Mouse (Mus musculus) inflammation-experienced regulatory T-cells, adult 6 months (primary cell): ENCODE results near the gene S100a11. TPM values are rescaled to one million over a fixed set of nuclear protein-coding genes. Genes with fewer than 3 reads are reported as not detected.
"Not testable (repeated sequence)": the region's sequence is repeated elsewhere in the genome, so short reads cannot be mapped to it uniquely, and the experiment has no call there.

Experiments used
- ATAC-seq: one replicate; pipeline ENCODE4 v1.8.0; 2017
- polyA plus RNA-seq, 3 experiments: library from polyadenylated mRNA; unstranded; fragments of 100-300 nt; shearing (Covaris generic); gene quantifications; one replicate each; pipeline ENCODE4 v1.2.1; 2017

Gene S100a11
- polyA plus RNA-seq, 3 experiments from 2014 or later = 738 to 2,389 (median 1,003) TPM

DNA sequence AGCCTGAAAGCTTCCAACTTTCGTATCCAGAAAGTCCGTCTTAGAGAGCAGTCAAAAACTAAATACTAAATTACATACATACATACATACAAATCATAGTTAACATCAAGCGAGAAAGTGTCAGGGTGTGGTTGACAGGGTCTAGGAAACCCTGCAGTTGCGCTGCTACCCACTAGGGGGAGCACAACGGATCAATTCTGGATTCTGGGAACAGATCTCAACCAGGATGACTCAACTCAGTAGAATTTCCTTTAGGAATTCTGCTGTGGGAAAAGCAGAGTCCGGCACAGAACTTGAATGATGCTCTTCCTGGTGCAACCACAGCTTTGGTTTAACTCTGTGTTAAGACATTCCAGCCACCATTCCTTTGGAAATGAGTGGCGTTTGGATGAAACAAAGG, 2.3 kb downstream of the S100a11 start:
- no peak for ATAC-seq

DNA sequence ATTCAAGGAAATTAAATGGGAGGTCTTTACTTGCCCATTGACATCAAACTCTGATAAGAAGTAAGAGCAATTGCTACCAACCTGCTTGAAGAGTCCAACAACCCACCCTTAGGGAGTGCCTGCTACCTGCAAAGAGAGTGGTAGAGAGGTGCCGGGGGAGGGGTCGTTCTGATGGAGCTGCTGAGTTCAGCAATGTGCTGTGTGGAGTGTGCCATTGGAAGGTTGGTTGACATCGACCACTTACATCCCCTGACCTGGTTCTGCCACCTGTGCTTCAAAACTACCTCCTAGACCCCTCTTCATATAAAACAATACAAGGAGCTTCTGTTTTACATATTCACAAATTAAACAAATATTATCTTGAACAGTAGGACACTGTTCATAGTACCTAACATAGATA, 7.0 kb downstream of the S100a11 start:
- no peak for ATAC-seq

DNA sequence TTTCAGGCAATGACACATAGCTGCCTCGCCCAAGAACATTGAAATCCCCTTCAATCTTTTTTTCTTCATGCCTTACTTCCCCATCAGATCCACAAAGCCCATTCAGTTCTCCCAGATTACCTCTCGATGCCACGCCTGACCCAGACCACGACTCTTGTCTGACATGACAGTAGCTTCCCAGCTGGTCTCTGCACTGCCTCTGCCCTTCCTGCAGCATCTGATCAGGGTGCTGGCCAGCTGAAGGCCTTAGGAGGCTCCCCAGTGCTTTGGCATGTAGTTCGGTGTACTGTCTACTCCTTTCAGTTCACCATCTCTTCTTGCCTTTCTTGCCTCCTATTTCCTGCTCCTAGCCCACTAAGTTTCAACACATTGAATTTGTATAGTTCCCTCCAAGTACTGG, 8.5 kb downstream of the S100a11 start:
- ATAC-seq = no peak

DNA sequence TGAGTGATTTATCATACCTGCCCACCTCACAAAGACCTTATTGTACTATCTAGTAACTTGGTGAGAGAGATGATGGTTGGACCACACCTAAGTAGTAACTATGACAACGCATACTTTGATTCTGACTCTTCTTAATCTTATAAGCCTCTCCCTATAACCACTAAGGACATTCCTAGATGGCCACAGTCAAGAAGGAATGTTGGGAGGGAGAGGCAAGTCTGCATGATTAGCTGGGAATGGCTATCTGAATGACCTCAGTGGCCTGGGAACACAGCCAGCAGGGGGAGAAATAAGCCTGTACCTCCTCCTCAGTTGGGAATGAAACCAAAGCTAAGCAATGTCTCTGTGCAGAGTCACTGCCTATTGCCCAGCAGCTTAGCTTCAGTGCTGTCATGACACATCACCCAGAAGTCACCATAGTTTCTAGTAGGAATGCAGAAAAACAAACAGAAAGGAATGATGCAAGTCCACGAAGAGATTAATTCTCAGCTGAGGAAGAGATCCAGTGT, 16.8 kb downstream of the S100a11 start:
- ATAC-seq = no peak

DNA sequence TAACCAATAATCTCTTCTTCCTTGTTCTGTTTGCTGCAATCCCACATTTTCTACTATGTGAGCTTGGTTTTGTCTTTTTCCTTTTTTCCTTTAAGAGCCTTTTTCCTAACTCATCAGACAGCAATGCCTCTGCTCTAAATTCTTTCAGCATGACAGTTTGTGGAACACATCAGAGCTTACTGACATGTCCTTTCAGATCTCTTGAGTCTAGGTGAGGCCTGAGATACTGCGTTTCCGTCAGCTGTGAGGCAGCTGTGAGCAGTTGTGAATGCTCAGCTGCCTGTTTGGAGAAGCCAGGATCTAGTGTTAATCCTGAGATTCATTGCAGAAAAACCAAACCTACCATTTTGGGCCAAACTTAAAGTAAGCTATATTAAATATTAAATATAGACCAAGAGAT, 18.2 kb downstream of the S100a11 start:
- ATAC-seq = no peak

DNA sequence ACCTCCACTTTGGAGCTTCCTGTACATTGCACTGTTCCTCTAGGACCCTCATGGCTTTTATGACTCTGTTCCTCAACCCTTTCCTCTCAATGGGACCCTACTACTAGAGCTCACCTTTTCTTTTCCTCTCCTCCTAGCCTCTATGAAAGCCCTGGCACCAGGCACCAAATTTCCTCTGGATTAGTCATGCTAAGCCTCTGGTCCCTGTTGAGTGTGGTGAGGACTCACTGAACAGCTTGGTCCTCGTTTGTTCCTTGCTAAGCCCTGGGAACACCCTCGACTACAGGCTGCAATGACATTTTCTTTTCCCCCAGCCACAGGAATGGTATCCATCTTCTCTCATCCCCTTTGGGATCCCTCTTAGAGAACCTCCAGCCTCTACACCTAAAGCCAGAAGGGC, 21.2 kb downstream of the S100a11 start:
- no peak for ATAC-seq

DNA sequence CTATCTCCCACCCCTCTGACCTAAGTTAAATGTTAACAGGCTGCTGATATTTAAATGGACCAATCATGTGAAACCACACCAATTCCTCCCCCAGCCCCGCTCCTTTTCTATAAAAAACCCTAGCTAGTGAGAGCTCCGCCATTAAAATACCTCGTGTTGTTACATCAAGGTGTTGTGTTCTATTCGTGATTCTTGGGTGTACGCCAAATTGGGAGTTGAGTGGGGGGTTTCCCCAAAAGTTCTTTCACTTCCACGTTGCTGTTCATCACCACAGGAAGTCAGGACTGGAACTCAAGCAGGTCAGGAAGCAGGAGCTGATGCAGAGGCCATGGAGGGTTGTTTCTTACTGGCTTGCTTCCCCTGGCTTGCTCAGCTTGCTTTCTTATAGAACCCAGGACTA, 23.9 kb downstream of the S100a11 start:
- ATAC-seq = not testable (repeated sequence)

DNA sequence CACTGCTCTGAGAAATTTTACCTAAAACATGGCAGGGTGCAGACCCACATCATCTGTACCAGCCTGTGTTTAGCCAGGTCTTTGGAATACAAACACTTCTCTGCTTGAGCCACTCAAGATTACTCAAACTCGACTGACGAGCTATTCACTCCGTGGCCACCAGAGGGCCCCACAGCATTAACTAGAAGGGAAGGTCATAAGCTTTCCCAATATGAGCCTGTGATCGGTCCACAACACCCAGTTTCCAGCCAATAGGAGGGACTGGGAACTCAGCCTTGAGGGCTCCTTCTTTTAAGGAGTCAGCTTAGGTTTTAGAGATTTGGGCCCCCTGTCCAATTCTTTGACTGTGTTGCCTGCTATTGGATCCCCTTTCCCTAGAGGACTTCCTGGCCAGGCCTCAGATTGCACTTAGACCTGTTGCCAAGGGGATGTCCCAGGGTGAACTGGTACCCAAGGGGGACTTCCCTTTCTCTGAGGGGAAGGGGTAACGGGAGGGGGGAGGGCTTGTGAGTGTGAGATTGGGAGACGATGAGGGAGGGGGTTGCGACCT, 26.9 kb downstream of the S100a11 start:
- peak; percentile 49 for ATAC-seq

DNA sequence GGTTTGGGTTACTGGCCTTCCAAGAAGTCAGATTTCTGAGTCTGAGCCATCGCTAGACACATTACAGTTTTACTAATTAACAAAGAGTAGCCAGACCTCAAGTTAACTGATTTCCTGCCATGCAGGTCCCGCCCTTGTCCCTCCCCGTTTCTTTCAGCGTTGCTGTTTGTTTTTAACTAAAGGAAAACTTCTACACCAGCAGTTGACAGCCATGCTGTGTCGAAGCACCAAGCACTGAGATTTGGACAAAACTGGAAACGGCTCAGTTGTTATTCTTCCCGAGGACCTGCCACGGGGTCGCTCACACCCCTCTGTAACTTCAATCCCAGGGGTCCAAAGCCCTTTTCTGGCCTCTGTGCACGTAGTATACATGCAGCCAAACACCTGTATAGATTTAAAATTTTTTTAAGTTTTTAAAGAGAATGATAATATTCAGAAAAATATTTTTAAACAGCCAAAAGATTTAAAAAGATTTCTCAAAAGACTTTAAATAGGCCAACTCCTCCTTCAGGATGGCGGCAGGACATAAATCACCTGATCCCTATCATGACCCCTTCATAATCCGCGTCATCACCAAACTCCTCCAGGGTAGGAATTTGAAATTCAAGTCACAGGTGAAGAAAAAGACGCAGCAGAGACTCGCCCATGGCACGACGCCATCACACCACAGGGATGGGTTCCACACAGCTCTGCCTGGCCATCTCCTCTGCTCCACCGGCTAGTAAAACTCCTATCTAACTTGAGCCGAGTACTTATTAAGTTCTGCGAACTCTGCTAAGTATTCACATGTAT, 27.7 kb downstream of the S100a11 start:
- ATAC-seq = peak; percentile 38

DNA sequence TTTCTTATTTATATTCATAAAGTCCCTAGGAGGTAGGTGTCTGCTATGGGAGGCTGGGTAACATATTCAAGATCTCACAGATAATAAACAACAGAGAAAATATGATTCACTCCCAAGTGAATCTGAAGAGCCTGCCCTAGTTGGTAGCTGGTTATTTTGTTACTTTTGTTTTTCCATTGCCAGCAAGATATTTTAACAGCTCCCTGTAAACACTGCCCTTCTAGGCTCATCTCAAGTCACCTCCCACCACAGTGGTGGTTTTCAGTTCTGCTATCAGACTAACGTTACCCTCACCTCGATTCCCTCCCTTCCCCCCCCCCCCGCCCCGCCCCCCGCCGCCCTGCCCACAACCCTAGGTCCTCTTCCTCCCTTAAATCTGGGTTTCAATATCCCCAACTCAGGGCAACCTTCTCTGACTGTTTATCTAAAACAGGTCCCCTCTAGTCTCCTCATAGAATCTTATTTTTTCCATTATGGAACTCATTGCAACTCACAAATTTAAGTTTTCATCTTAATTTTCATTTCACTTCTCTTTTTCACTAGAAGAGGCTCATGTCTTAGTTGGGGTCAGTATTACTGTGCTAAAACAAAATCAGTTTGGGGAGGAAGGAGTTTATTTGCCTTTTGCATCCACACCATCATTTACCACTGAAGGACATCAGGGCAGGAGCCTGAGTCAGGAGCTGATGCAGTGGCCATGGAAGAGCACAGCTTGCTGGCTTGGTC, 28.4 kb downstream of the S100a11 start:
- ATAC-seq = peak; percentile 18

DNA sequence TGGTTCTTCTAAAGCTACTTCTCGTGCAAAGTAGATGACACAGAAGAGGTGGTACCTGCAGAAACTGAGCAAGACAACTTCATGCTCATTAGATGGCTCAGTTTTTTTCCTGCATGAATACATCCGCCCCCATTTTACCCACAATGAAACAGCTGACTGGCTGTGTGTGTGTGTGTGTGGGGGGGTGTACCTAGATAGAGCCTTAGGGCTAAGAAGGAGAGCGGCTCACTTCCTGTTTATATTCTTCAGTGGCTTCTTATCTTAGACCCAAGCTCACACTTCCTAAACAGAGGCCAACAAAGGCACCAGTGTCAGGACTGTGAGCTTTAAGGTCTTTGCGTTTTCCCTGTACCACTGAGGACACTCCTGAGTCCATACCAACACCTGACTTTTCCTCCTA, 29.7 kb downstream of the S100a11 start:
- ATAC-seq = peak; percentile 72

DNA sequence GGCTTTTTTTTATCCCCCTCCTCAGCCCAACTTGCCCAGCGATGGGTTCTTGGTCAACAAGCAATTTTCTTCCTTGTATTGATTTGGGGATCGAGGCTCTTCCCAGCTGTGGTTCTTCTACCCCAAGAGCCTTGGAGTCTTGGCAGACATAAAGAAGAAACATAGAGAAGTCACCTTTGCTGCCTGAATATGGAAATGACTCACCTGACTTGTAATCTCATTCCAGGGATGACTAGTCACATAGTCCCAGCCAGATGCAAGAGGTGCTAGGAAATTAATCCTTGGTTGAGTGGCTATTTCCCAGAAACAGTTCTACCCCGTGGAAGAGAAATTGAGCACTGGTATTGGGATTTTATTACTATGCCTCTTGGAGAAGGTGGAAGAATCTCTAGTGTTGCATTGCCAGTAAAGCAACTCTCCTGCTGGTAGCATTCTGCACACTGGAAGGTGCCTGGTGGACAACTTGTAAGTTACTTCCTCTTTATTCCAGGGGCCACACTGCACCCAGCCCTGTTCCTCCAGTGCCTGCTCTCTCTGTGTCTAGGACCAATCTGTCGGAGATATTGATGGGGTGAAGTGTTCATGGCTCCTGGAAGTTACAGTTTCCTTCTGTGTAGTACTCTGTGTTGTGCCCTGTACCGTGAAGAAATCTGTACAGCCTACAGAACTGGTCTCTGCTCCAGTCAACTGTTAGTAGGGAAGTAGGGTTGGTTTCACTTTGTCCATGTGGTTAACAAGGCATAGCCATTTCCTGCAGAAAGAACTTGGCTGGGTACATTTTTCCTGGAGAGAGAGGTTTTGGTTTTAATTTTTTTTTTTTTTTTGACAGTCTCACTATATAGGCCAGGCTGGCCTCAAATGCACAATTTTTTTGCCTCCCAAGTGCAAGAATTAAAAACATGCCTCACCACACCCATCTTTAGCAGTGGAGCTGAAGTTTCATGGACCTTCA, 31.9 kb downstream of the S100a11 start:
- no peak for ATAC-seq

DNA sequence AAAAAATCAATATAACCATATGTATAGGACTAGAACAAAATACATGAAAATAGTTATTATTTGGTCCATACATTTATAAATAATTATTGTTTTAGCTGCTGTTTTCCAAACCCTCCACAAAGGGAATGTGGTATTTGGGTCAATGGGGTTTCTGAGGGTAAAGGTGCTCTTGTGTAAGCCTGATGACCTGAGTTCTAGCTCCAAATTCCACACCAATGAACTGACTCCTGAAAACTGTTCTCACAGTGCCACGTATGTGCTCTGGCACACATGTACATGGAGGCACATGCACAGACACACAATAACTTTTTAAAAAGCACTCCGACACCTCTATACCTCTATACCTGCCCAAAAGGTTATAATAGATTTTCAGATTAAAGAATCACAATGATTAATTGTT, 33.0 kb downstream of the S100a11 start:
- ATAC-seq = no peak

DNA sequence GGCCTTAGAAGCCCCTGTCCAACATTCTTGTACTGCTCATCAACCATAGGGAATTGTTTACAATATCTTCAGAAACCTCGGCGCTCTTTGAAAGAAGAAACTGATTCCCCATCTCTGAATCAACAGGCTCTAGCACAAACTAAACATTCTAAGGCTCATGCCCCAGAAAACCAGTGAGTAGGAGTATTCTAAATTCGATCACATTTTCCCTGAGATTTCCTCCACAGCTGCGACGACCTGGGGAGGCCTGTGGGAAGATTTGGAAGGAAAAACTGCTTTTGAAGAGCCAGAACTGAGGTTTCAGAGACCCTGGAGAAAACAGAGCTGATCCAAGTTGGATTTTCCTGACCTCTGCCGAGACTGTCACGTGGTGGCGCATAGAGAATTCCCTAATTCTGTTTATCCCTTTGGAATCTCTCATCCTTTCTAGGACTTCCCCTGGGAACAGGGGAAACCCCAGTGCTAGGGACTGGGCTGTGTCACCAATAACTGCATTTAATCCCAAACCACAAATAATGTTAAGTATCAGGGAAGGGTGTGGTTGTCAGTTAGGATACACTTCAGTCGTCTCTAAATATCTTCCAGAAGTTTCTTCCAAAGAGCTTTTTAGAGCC, 33.6 kb downstream of the S100a11 start:
- ATAC-seq = no peak

DNA sequence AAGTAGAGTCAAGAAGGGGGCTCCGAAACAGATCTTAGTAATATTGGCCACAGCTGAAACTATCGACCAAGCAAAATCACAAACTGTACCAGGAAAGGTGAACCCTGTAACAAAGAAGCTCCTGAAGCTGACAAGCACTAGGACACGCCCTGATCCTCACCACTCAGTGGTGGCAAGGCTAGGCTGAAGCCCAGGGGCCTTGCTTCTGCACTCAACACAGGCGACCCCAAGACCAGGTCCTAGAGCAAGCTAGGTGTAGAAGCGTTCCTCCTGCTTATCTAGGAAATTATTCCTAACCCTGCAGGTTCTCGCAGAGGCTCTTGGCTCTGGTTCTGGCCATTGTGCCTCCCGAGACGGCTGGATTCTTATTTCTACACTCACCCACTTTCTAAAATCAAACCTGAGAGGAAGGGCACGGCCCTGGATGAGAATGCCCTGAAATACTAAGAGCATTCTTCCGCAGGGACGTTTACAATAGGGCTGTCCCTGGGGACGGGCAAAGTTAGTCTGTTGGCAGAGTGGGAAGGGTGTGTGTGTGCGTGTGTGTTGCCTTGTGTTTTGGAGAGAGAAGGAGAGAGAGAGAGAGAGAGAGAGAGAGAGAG, 34.2 kb downstream of the S100a11 start:
- no peak for ATAC-seq

DNA sequence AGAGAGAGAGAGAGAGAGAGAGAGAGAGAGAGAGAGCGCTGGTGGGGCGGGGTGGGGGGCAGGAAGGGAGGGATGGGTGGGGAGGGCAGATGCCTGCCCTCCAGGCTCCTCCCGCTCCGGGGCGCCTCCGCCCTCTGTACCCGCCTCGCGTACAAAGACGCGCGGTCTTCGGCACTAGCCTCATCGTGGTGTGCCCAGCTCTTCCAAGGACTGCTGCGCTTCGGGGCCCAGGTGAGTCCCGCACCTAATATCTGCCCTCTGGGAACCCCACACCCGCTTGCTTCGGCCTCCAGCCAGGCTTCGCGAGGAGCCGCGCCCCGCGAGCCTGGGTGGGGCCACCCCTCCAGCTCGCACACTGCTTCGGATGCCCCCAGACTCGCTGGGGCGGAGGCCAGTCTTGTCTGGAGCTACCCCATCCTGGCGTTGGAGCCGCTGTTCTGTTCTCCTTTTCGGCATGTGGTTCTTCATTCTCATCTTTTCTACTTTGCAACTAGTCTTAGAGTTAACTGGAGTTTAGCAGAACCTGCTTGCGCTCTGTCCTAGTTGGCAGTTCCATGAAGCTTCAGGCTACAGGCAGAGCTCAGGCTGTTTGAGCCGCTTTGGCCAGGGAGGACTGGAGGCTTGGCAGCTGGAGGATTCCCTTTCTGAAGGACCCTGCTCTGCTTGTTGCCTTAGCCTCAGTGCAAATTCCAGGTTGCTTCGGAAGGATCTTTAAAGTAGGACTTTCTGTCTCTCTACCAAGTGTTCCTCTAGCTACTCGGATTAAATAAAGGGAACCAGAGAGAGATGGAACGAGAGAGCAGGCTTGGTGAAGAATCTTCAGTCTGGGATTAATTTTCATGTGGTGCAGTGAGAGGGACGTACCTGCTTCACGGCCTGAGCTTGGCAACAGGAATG, 34.9 kb downstream of the S100a11 start, which contains the start of gene S100a10:
Gene S100a10, plus strand, starts transcription at position 100 of the 897 bp plus-strand sequence.
- peak; percentile 67 for ATAC-seq

DNA sequence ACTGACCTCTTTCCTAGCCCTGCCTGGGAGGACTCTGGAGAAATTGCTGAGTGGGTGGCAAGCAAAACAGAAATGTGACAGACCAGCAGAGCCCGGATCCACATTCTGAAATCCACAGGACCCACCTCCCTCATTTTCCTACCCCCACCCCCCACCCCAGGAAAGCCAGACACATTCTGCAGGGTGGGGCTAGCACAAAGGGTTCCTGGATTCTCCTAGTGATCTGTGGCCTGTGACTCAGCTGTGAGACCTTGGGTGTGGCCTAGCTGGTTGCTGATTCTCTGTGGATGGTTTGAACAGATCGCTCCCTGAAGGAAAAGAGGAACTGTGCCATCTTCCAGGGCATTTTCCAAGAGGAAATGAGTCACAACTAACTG, 35.6 kb downstream of the S100a11 start:
- no peak for ATAC-seq

DNA sequence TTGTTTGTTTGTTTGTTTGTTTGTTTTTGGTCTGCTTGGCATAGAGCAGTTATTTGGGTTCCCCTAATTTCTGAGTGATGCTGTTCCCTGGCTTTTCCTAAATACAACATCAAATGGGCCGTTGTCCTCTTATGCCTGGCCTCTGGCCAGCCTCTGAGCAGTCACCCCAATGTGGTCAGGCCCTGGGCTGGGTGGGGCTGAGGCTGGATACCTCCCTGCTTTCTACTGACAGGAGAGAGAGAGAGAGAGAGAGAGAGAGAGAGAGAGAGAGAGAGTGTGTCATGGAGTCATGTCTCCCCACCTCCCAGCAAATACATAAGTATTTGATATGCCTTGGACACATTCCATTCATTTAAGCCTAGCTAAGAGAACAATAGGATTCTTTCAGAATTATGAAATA, 36.3 kb downstream of the S100a11 start:
- no peak for ATAC-seq

DNA sequence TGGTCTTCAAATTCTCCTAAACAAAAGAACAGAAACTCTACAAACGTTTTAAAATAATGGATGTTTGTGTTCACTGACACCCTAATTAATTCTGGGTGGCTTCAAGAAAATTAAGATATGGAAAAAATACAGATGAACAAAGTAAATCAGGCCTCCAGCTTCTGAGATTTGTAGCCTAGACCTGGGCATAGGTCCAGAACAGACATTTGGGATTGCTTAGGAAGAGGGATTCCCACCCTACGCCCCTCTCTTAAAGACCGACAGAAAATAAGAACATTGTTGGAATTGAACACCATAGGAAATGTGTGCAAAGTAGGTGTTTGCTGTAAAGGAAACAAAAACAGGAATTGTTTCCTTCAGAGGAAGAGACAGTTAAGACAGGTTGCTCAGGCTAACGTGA, 37.2 kb downstream of the S100a11 start:
- ATAC-seq = no peak

DNA sequence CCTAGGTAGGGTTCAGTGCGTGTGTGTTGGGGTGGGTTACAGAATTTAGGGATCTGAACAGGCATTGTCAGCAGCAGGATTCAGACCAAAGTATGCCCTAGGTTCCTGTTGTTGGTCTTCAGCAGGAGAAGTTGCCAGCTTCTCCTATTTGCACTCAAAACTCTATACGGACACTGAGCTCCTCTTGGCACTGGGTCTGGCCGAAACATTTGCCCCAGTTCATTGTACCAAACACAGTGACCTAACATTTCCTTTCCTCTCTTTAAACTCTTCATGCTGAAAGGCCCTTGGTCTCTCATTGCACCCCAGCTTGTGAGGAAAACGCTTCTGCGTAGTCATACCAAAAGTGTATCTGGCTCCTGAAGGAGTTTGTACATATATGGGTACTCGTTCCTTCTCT, 39.7 kb downstream of the S100a11 start:
- no peak for ATAC-seq

DNA sequence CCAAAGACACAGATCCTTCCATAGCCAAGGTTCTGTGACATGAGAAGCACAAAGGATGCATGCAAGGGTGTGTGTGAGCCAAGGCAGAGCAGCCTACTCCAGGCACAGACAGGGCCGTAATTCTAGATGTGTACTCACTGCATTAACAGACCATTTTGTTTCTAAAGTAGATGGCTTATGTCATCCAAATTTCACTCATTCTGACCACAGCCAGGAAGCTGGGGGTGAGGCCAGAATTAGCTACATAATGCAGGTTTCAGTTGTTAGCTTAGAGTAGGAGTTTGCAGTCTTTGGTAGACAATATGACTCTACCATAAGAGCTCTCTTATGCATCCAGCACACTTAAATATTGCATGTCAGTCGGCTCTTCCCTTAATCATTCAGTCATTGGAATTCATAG, 42.1 kb downstream of the S100a11 start:
- ATAC-seq = peak; percentile 81
